Mouse (Mus musculus) forebrain, embryonic 14.5 days (tissue): ENCODE measurements at regions not wholly inside any gene's neighbourhood (a gene's known extent, or its start where the extent isn't known, plus 50 kb on each side); places are given as distances from the start of the nearest gene placed in this dataset.

Source experiments
- ATAC-seq: fragments of 200-750 bp; cut with Nextera tagmentation; 2 replicates; pipeline ENCODE4 v1.8.0; 2017; ENCODE audit warnings: mild to moderate bottlenecking, moderate library complexity
- DNase-seq: peaks from one replicate; pipeline ENCODE4 v3.0.0-alpha.2; 2015; ENCODE audit warnings: low spot score
- H3K27ac ChIP-seq: fragments of 300-500 bp; sonication (generic); 2 replicates; pipeline ENCODE4 v1.5.1; 2014; ENCODE audit warnings: low read depth, mild to moderate bottlenecking, control low read depth, low read length, moderate library complexity
- H3K27me3 ChIP-seq: fragments of 300-500 bp; sonication (generic); replicated peaks from 2 replicates; pipeline ENCODE4 v1.6.1; 2014; ENCODE audit warnings: low read length, control low read depth, mixed read lengths; ENCODE audit not compliant: control insufficient read depth, insufficient read depth
- H3K36me3 ChIP-seq: fragments of 300-500 bp; sonication (generic); 2 replicates; pipeline ENCODE4 v1.6.1; 2014; ENCODE audit warnings: low read length, control low read depth; ENCODE audit not compliant: control insufficient read depth, insufficient read depth
- H3K4me1 ChIP-seq: fragments of 300-500 bp; sonication (generic); 2 replicates; pipeline ENCODE4 v1.6.1; 2014; ENCODE audit warnings: antibody characterized with exemption, low read length, control low read depth; ENCODE audit not compliant: control insufficient read depth, insufficient read depth
- H3K4me2 ChIP-seq: fragments of 300-500 bp; sonication (generic); 2 replicates; pipeline ENCODE4 v1.6.1; 2014; ENCODE audit warnings: mild to moderate bottlenecking, control low read depth, low read length
- H3K4me3 ChIP-seq: fragments of 300-500 bp; sonication (generic); 2 replicates; pipeline ENCODE4 v1.5.1; 2014; ENCODE audit warnings: low read depth, low read length, control low read depth
- H3K9ac ChIP-seq: fragments of 300-500 bp; sonication (generic); 2 replicates; pipeline ENCODE4 v1.6.1; 2014; ENCODE audit warnings: mild to moderate bottlenecking, low read length, control low read depth, moderate library complexity
- H3K9me3 ChIP-seq: fragments of 300-500 bp; sonication (generic); replicated peaks from 2 replicates; pipeline ENCODE4 v1.6.1; 2016; ENCODE audit warnings: low read length, control low read depth, mixed read lengths; ENCODE audit not compliant: control insufficient read depth
- WGBS: fragments of 180-500 bp; shearing (Covaris S2); extraction: QIAGEN DNeasy Blood & Tissue Kit; methylation state at CpG from one replicate; pipeline ENCODE4 v1.1.7; 2014; 5-methylcytosine and 5-hydroxymethylcytosine counted together

DNA sequence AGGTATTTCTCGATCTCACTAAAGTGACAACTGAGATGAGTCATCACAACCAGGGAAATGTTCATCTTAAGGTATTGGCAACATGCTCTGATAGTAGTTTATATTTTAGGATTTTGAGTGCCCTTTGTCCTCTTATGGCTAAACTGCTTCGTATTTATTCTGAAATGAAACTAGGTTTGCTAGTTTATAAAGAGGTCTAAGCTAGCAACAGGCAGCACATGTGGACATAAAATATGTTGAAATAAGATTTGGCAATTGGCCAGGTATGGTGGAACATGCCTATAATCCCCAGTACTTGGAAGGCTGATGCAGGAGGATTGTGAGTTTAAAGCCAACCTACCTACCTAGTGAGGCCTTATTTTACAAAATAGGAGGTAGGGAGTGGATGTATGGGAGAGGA is 263.8 kb upstream of the Id2 start:
- H3K4me1 ChIP-seq, result no peaks in the 10 kb centered on the region
- H3K4me2 ChIP-seq, result no peak overlapping the region
- H3K27ac ChIP-seq, result no peak overlapping the region
- no peak overlapping the region for H3K4me3 ChIP-seq
- H3K9me3 ChIP-seq, result no peaks in the 10 kb centered on the region
- ATAC-seq (no peak), DNase-seq (no peak)
- H3K36me3 ChIP-seq, result no peaks in the 10 kb centered on the region
- H3K9ac ChIP-seq, result no peak overlapping the region
- H3K27me3 ChIP-seq, result no peaks in the 10 kb centered on the region
- WGBS, result 95% methylated on average over 2 of the region's 2 CpGs

DNA sequence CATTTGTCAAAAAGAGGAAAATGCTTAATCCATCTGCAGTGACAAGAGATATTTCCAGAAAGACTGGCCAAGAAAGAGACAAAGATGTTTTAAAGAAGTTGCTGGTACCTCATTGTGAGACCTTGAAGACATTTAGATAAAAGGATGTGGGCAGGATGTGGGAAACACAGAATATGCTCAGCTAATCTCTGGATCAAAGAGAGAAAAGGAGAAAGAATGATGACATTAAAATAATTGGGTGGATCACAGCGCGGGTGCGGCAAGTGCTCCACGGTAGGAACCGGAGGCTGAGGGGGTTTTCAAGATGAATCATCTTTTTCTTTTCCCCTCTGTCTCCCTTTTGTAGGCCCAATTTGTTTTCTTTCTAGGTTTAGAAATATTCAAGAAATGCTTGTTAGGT is 263.0 kb upstream of the Id2 start:
- ATAC-seq, result no peak

GRCm38 (mm10) chr12:25358846-25359525 is 262.0 kb upstream of the Id2 start:
- no peaks in the 10 kb centered on the region for H3K9me3 ChIP-seq
- H3K36me3 ChIP-seq, result no peaks in the 10 kb centered on the region
- DNase-seq, result no peak
- no peak overlapping the region for H3K4me2 ChIP-seq
- H3K27ac ChIP-seq, result no peak overlapping the region
- no peak for ATAC-seq
- no peaks in the 10 kb centered on the region for H3K4me1 ChIP-seq
- no peak overlapping the region for H3K9ac ChIP-seq
- 82% methylated on average over 8 of the region's 8 CpGs for WGBS
- H3K4me3 ChIP-seq, result no peak overlapping the region
- H3K27me3 ChIP-seq, result no peaks in the 10 kb centered on the region

More for the DNA sequence above, 263.0 kb upstream of the Id2 start:
- Histone ChIP-seq H3K27ac (no peak overlapping the region), H3K4me3 (no peak overlapping the region), H3K9me3 (no peaks in the 10 kb centered on the region), H3K9ac (no peak overlapping the region), H3K27me3 (no peaks in the 10 kb centered on the region), H3K4me1 (no peaks in the 10 kb centered on the region), H3K4me2 (no peak overlapping the region), H3K36me3 (no peaks in the 10 kb centered on the region)
- DNase-seq, result no peak
- 94% methylated on average over 5 of the region's 5 CpGs for WGBS

- 100% methylated on average over 2 of the region's 2 CpGs for WGBS
- no peak for ATAC-seq
- DNase-seq, result no peak
Observed at GRCm38 (mm10) chr12:25356774-25357173, 259.8 kb upstream of the Id2 start.

GRCm38 (mm10) chr12:25355217-25355616 is 258.3 kb upstream of the Id2 start:
- DNase-seq, result no peak
- Histone ChIP-seq H3K9me3 (no peaks in the 10 kb centered on the region), H3K36me3 (no peaks in the 10 kb centered on the region), H3K4me1 (no peaks in the 10 kb centered on the region), H3K4me2 (no peak overlapping the region), H3K9ac (no peak overlapping the region), H3K4me3 (no peak overlapping the region), H3K27me3 (no peaks in the 10 kb centered on the region), H3K27ac (no peak overlapping the region)
- WGBS, result 76% methylated on average over 1 of the region's 1 CpGs
- ATAC-seq, result no peak

More at GRCm38 (mm10) chr12:25356774-25357173, 259.8 kb upstream of the Id2 start:
- Histone ChIP-seq H3K9ac (no peak overlapping the region), H3K4me3 (no peak overlapping the region), H3K4me2 (no peak overlapping the region), H3K9me3 (no peaks in the 10 kb centered on the region), H3K36me3 (no peaks in the 10 kb centered on the region), H3K27ac (no peak overlapping the region), H3K27me3 (no peaks in the 10 kb centered on the region), H3K4me1 (no peaks in the 10 kb centered on the region)

DNA sequence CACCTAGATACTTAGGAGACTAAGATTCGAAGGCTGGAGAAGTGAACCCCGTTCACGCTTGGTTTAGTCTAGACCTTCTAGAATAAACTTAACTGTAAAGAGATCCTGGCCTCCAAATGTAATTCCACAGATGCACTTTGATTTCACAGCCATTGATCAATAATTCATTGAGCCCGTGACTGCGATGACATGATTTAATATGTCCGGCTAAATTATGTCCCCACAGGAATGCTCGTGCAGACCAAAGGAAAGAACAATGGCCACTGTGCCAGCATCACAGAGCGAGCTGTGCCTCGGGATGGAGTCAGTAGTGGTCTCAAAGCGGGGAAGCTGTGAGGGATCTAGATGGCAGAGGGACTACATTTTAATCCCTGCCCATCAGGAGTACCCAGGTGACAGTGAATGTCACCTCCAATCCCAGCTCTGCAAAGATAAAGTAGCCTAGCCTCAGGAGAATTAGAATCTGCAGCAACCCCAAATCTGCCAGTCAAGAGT is 256.5 kb upstream of the Id2 start:
- H3K27ac ChIP-seq, result no peak overlapping the region
- 89% methylated on average over 10 of the region's 10 CpGs for WGBS
- H3K36me3 ChIP-seq, result no peaks in the 10 kb centered on the region
- ATAC-seq, result no peak
- H3K9me3 ChIP-seq, result no peaks in the 10 kb centered on the region
- H3K4me3 ChIP-seq, result no peak overlapping the region
- H3K4me1 ChIP-seq, result no peaks in the 10 kb centered on the region
- no peak for DNase-seq
- H3K27me3 ChIP-seq, result no peaks in the 10 kb centered on the region
- no peak overlapping the region for H3K4me2 ChIP-seq
- no peak overlapping the region for H3K9ac ChIP-seq

DNA sequence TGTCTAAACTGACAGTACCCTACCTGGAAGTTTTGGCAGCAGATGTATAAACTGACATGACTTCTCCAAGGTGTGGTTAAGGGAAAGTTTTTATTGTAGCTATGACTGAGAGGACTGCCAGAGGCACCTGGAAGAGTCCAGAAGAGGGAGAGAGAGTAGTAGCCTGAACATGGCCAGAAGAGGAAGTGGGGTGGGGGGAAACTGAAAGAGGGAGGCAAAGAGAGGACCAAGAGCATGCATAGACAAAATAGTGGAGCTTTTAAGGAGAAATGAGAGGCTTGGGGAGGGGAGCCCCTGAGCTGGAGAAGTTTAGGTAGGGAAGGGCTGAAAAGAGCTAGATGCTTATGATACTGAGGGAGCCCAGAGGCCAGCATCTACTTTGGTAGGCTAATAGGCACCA is 255.2 kb upstream of the Id2 start:
- Histone ChIP-seq H3K4me2 (no peak overlapping the region), H3K27me3 (no peaks in the 10 kb centered on the region), H3K36me3 (no peaks in the 10 kb centered on the region), H3K27ac (no peak overlapping the region), H3K4me3 (no peak overlapping the region), H3K4me1 (no peaks in the 10 kb centered on the region), H3K9me3 (no peaks in the 10 kb centered on the region), H3K9ac (no peak overlapping the region)
- DNase-seq, result no peak
- no peak for ATAC-seq

- WGBS, result 77% methylated on average over 17 of the region's 17 CpGs
- DNase-seq, result peak; percentile 20
- no peak overlapping the region for H3K9ac ChIP-seq
Observed at GRCm38 (mm10) chr12:25344354-25344753, 247.4 kb upstream of the Id2 start.

DNA sequence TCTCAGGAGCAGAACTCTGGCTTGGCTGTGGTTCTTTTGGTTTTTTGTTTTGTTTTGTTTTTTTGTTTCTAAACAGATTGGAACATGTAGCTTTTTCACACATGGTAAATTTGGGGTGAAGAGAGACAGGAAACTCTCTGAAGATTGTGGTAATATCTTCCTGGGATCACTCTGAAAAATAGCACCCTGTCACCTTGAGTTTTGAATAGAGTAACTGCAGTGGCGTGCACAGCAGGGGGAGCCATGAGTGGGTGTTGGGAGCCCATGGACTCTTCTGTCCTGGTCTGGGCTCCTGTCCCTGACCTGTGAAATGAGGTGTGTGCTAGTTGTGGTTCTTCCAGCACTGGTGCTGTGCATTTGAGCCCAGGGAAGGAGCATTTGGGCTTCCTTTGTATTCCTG is 241.8 kb upstream of the Id2 start:
- H3K27ac ChIP-seq, result no peak overlapping the region
- WGBS, result 89% methylated on average over 1 of the region's 1 CpGs
- ATAC-seq (no peak), DNase-seq (no peak)
- no peaks in the 10 kb centered on the region for H3K9me3 ChIP-seq
- H3K27me3 ChIP-seq, result no peaks in the 10 kb centered on the region
- no peaks in the 10 kb centered on the region for H3K36me3 ChIP-seq
- H3K4me3 ChIP-seq, result no peak overlapping the region
- no peak overlapping the region for H3K9ac ChIP-seq
- H3K4me1 ChIP-seq, result no peaks in the 10 kb centered on the region
- no peak overlapping the region for H3K4me2 ChIP-seq

More at GRCm38 (mm10) chr12:25344354-25344753, 247.4 kb upstream of the Id2 start:
- no peaks in the 10 kb centered on the region for H3K36me3 ChIP-seq
- ATAC-seq, result no peak
- no peak overlapping the region for H3K4me3 ChIP-seq
- H3K9me3 ChIP-seq, result no peaks in the 10 kb centered on the region
- H3K27me3 ChIP-seq, result no peaks in the 10 kb centered on the region
- no peak overlapping the region for H3K4me2 ChIP-seq
- no peaks in the 10 kb centered on the region; the same call in 1 of the 2 replicates for H3K4me1 ChIP-seq
- no peak overlapping the region for H3K27ac ChIP-seq
